Mouse (Mus musculus) CH12.LX (cell line): ENCODE results near the gene Sec16a. TPM values are rescaled to one million over a fixed set of nuclear protein-coding genes. Genes with fewer than 3 reads are reported as not detected.
A peak's percentile ranks its signal among the peaks of the same experiment; 100 is the strongest.

Experiments used
- DNase-seq: peaks from one replicate; pipeline ENCODE4 v3.0.0-alpha.2; 2013; ENCODE audit errors: extremely low read depth
- H3K27ac ChIP-seq: 2 replicates; pipeline ENCODE4 v1.5.1; 2012; ENCODE audit warnings: low read depth, mild to moderate bottlenecking, control low read depth, moderate library complexity; ENCODE audit not compliant: insufficient read depth
- H3K27me3 ChIP-seq: replicated peaks from 2 replicates; pipeline ENCODE3; 2012; ENCODE audit warnings: inconsistent platforms
- H3K36me3 ChIP-seq, 2 experiments: replicated peaks in 1 of 2; 2 replicates each; pipeline versions ENCODE3 to v1.6.1; 2012; ENCODE audit warnings: inconsistent platforms in 1 of 2, low read length in 1 of 2, mild to moderate bottlenecking in 1 of 2, mixed read lengths in 1 of 2, moderate library complexity in 1 of 2; ENCODE audit not compliant: control insufficient read depth in 1 of 2, insufficient read depth in 1 of 2
- H3K4me1 ChIP-seq, 2 experiments: 2 replicates each; pipeline ENCODE4 v1.6.1; 2012; ENCODE audit warnings: inconsistent platforms in 1 of 2, moderate library complexity in 1 of 2; ENCODE audit not compliant: insufficient read depth in 2 of 2, control insufficient read depth in 1 of 2
- H3K4me2 ChIP-seq: 2 replicates; pipeline ENCODE4 v1.6.1; 2012; ENCODE audit warnings: low read depth, mild to moderate bottlenecking, control low read depth; ENCODE audit not compliant: poor library complexity, insufficient read depth, severe bottlenecking
- H3K4me3 ChIP-seq, 3 experiments: fragments of 150-350 bp in 1 of 3; sonication (generic) in 1 of 3; replicated peaks in 1 of 3; 2 replicates each; pipeline versions ENCODE3 to v1.5.1; 2011 to 2012; ENCODE audit warnings: low read depth in 2 of 3, low read length in 2 of 3, mild to moderate bottlenecking in 2 of 3, moderate library complexity in 2 of 3, control low read depth in 1 of 3, improper control_type of control experiment in 1 of 3, inconsistent platforms in 1 of 3, mixed read lengths in 1 of 3; ENCODE audit not compliant: poor library complexity in 1 of 3
- H3K79me2 ChIP-seq: replicated peaks from 2 replicates; pipeline ENCODE4 v1.6.1; 2012; ENCODE audit warnings: mild to moderate bottlenecking, moderate library complexity; ENCODE audit not compliant: control insufficient read depth, poor library complexity, insufficient read depth, severe bottlenecking; ENCODE audit errors: extremely low read depth
- H3K9ac ChIP-seq: 2 replicates; pipeline ENCODE4 v1.6.1; 2012; ENCODE audit warnings: low read depth, mild to moderate bottlenecking, control low read depth, moderate library complexity; ENCODE audit not compliant: insufficient read depth
- H3K9me3 ChIP-seq: replicated peaks from 2 replicates; pipeline ENCODE3; 2012; ENCODE audit warnings: low read length, inconsistent platforms, mixed read lengths
- CHD1 ChIP-seq: IDR thresholded peaks from 2 replicates; pipeline ENCODE4 v1.6.1; 2012; ENCODE audit warnings: low read depth, low read length, improper control_type of control experiment, inconsistent platforms
- CHD2 ChIP-seq: IDR thresholded peaks from 2 replicates; pipeline ENCODE4 v1.6.1; 2011; ENCODE audit warnings: low read length, improper control_type of control experiment
- CTCF ChIP-seq, 2 experiments: IDR thresholded peaks in 1 of 2; conservative IDR thresholded peaks in 1 of 2; 2 replicates each; pipeline ENCODE4 v1.5.1; 2011 to 2012; ENCODE audit warnings: low read depth in 2 of 2, low read length in 2 of 2, improper control_type of control experiment in 1 of 2, inconsistent platforms in 1 of 2, mild to moderate bottlenecking in 1 of 2, moderate library complexity in 1 of 2
- ELF1 ChIP-seq: IDR thresholded peaks from 2 replicates; pipeline ENCODE4 v1.6.1; 2014; ENCODE audit warnings: low read depth, mild to moderate bottlenecking, inconsistent platforms, low read length, improper control_type of control experiment
- HCFC1 ChIP-seq: IDR thresholded peaks from 2 replicates; pipeline ENCODE4 v1.6.1; 2012; ENCODE audit warnings: low read depth, mild to moderate bottlenecking, inconsistent platforms, low read length, improper control_type of control experiment
- JUN ChIP-seq: IDR thresholded peaks from 2 replicates; pipeline ENCODE4 v1.6.1; 2011; ENCODE audit warnings: low read depth, mild to moderate bottlenecking, low read length, improper control_type of control experiment, moderate library complexity; ENCODE audit not compliant: insufficient read depth
- MXI1 ChIP-seq: IDR thresholded peaks from 2 replicates; pipeline ENCODE4 v1.6.1; 2011; ENCODE audit warnings: mild to moderate bottlenecking, low read depth, low read length, improper control_type of control experiment
- MYC ChIP-seq: IDR thresholded peaks from 2 replicates; pipeline ENCODE4 v1.6.1; 2011; ENCODE audit warnings: low read depth, mild to moderate bottlenecking, improper control_type of control experiment, low read length
- NRF1 ChIP-seq: IDR thresholded peaks from 2 replicates; pipeline ENCODE4 v1.6.1; 2014; ENCODE audit warnings: low read depth, mild to moderate bottlenecking, inconsistent platforms, low read length, improper control_type of control experiment, moderate library complexity
- PAX5 ChIP-seq: IDR thresholded peaks from 2 replicates; pipeline ENCODE4 v1.6.1; 2012; ENCODE audit warnings: low read length, inconsistent platforms, mixed read lengths
- POLR2A ChIP-seq: IDR thresholded peaks from 2 replicates; pipeline ENCODE4 v1.6.1; 2011; ENCODE audit warnings: low read depth, mild to moderate bottlenecking, improper control_type of control experiment, low read length
- POLR2AphosphoS2 ChIP-seq: IDR thresholded peaks from 2 replicates; pipeline ENCODE4 v1.6.1; 2011; ENCODE audit warnings: low read depth, low read length, improper control_type of control experiment
- SMC3 ChIP-seq: IDR thresholded peaks from 2 replicates; pipeline ENCODE4 v1.6.1; 2011; ENCODE audit warnings: low read depth, low read length, improper control_type of control experiment
- TBP ChIP-seq: conservative IDR thresholded peaks from 2 replicates; pipeline ENCODE4 v1.6.1; 2011; ENCODE audit warnings: low read depth, low read length, improper control_type of control experiment
- UBTF ChIP-seq: IDR thresholded peaks from 2 replicates; pipeline ENCODE4 v1.6.1; 2012; ENCODE audit warnings: low read depth, mild to moderate bottlenecking, inconsistent platforms, low read length, improper control_type of control experiment, moderate library complexity
- ZC3H11A ChIP-seq: IDR thresholded peaks from 2 replicates; pipeline ENCODE4 v1.6.1; 2012; ENCODE audit warnings: low read depth, mild to moderate bottlenecking, inconsistent platforms, low read length, improper control_type of control experiment
- ZNF384 ChIP-seq: IDR thresholded peaks from 2 replicates; pipeline ENCODE4 v1.6.1; 2012; ENCODE audit warnings: low read depth, low read length, improper control_type of control experiment, inconsistent platforms
- dilution Hi-C: fragments of 300-500 bp; cut with MboI; formaldehyde crosslinking; loops from 2 replicates; pipeline ENCODE4 v1.14.3; 2020; ENCODE audit warnings: low sequenced_read_pairs; ENCODE audit not compliant: extremely low pct_unique_long_range_greater_than_20kb, extremely low pct_ligation_motif_present
- in situ Hi-C: fragments of 300-500 bp; cut with MboI; formaldehyde crosslinking; loops from 3 replicates; pipeline ENCODE4 v1.14.3; 2019; ENCODE audit warnings: low sequenced_read_pairs, low pct_ligation_motif_present, low pct_unique_long_range_greater_than_20kb, mixed read lengths
- polyA plus RNA-seq: library from polyadenylated mRNA; unstranded; fragments of >175 nt; gene quantifications from 2 replicates; pipeline ENCODE4 v1.2.1, GENCODE M21; 2012; ENCODE audit warnings: low read depth; ENCODE audit not compliant: insufficient read length
- total RNA-seq, 2 experiments: library from RNA; depleted of rRNA; stranded (reverse); fragments of 300-350 nt in 1 of 2; fragments of >200 nt in 1 of 2; gene quantifications; 2 replicates each; pipeline ENCODE4 v1.2.3; 2012 to 2014

Gene Sec16a
- total and polyA plus RNA-seq, 3 experiments = 22.8 to 38.9 (median 31.8) TPM

GRCm38 (mm10) chr2:26399647-26400046 is 45.4 kb downstream of the Sec16a start:
- in situ Hi-C loops (no loop called here), dilution Hi-C loops (no loop called here)
- H3K36me3 ChIP-seq = peaks cover 75 to 87% of the 10 kb centered on the region in 2 experiments

DNA sequence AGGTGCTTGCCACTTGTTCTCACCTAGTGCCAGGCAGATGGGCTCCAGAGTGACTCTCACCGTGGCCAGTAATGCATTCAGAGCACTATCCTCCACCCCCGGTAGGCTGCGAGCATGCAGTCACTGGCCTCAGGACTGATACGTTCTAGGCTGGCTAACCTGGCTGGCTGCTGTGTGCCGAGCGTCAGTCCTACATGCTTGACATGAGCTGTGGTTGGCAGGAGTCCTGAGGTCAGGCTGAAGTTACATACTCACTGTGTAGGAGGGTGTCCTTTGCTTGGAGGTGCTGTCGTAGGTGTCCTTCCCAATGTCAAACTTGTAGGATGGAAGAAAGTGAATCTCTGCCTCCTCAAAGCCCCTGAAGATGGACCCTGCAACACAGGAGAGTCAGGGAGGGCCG is 46.0 kb downstream of the Sec16a start:
- Histone ChIP-seq H3K4me3 (no peak overlapping the region), H3K4me1 (peaks cover 0 to 6% of the 10 kb centered on the region in 2 experiments; a peak in 1 of 4 replicates), H3K27me3 (no peaks in the 10 kb centered on the region), H3K36me3 (peaks cover 81 to 92% of the 10 kb centered on the region in 2 experiments)
- in situ Hi-C loops = no loop called here
- dilution Hi-C loops = no loop called here
- DNase-seq = no peak
- TF ChIP-seq HCFC1 = no peak
- no peak for TF ChIP-seq UBTF
- TF ChIP-seq CHD1 = no peak
- no peak for TF ChIP-seq ZNF384
- TF ChIP-seq SMC3 = no peak
- no peak for TF ChIP-seq MXI1
- no peak for TF ChIP-seq ZC3H11A
- no peak for TF ChIP-seq PAX5
- no peak for TF ChIP-seq JUN
- TF ChIP-seq NRF1 = no peak
- no peak for TF ChIP-seq ELF1
- no peak for TF ChIP-seq MYC
- TF ChIP-seq POLR2A = no peak
- TF ChIP-seq CHD2 = no peak
- no peak for TF ChIP-seq CTCF (conservative IDR thresholded peaks at IDR 0.05 in 1 of 2, IDR thresholded peaks at IDR 0.05 in 1 of 2; ENCODE audit: low read depth in 2 of 2, low read length in 2 of 2)
- TF ChIP-seq TBP = no peak
- TF ChIP-seq, all 38 proteins: peak for 0
- no peak overlapping the region for H3K27ac ChIP-seq
- H3K4me2 ChIP-seq = no peak overlapping the region
- H3K9me3 ChIP-seq = no peaks in the 10 kb centered on the region
- H3K79me2 ChIP-seq = no peaks in the 10 kb centered on the region
- H3K9ac ChIP-seq = no peak overlapping the region

More at GRCm38 (mm10) chr2:26399647-26400046, 45.4 kb downstream of the Sec16a start:
- Histone ChIP-seq H3K27me3 (no peaks in the 10 kb centered on the region), H3K79me2 (no peaks in the 10 kb centered on the region), H3K4me2 (no peak overlapping the region), H3K9me3 (no peaks in the 10 kb centered on the region), H3K27ac (no peak overlapping the region), H3K9ac (no peak overlapping the region), H3K4me3 (no peak overlapping the region), H3K4me1 (peaks cover 0 to 8% of the 10 kb centered on the region in 2 experiments; a peak in 1 of 4 replicates)
- TF ChIP-seq POLR2AphosphoS2 (0 out of 2 replicates have a peak, but pooled peaks have one; percentile 30), PAX5 (no peak)
- no peak for DNase-seq
